Mouse (Mus musculus): Measurements from ENCODE around the gene Sema3b. TPM values are rescaled to one million over a fixed set of nuclear protein-coding genes. Genes with fewer than 3 reads are reported as not detected.
A peak's percentile ranks its signal among the peaks of the same experiment; 100 is the strongest.

Sema3b gene
- polyA plus RNA-seq, 1 experiment from 2014 or later: 22.5 TPM

GRCm38 (mm10) chr9:107607653-107608245 lies 1.3 kb downstream of the Sema3b start:
- Histone ChIP-seq H3K27me3 (no peaks in the 10 kb centered on the region), H3K36me3 (no peaks in the 10 kb centered on the region), H3K9ac (peak overlapping the region; percentile 26; the same call in 1 of the 2 replicates), H3K4me2 (peak overlapping the region; percentile 45; the same call in 1 of the 2 replicates), H3K4me1 (peaks cover 89% of the 10 kb centered on the region), H3K4me3 (replicated peaks) (peak overlapping the region; percentile 25; the same call in 1 of the 2 replicates), H3K27ac (peak overlapping the region; percentile 94), H3K9me3 (replicated peaks) (no peaks in the 10 kb centered on the region)
- ATAC-seq (replicated peaks; ENCODE audit: low FRiP score): no peak
- WGBS: 59% methylated on average over 9 of the region's 9 CpGs

GRCm38 (mm10) chr9:107607036-107607435 lies 2.0 kb downstream of the Sema3b start:
- 59% methylated on average over 2 of the region's 2 CpGs for WGBS
- H3K4me1 ChIP-seq: peaks cover 90% of the 10 kb centered on the region
- no peaks in the 10 kb centered on the region for H3K36me3 ChIP-seq
- H3K4me3 ChIP-seq (replicated peaks): peak overlapping the region; percentile 25
- no peaks in the 10 kb centered on the region for H3K9me3 ChIP-seq (replicated peaks)
- peak overlapping the region; percentile 45 for H3K4me2 ChIP-seq
- H3K9ac ChIP-seq: 0 out of 2 replicates have a peak overlapping the region, but pooled peaks have one; percentile 15
- no peaks in the 10 kb centered on the region for H3K27me3 ChIP-seq
- no peak for ATAC-seq (replicated peaks; ENCODE audit: low FRiP score)
- H3K27ac ChIP-seq: peak overlapping the region; percentile 94

GRCm38 (mm10) chr9:107606591-107606990 lies 2.4 kb downstream of the Sema3b start:
- 0 out of 2 replicates have a peak overlapping the region, but pooled peaks have one; percentile 15 for H3K9ac ChIP-seq
- no peaks in the 10 kb centered on the region for H3K27me3 ChIP-seq
- H3K4me2 ChIP-seq: peak overlapping the region; percentile 45
- H3K4me1 ChIP-seq: peaks cover 90% of the 10 kb centered on the region
- peak overlapping the region; percentile 25 for H3K4me3 ChIP-seq (replicated peaks)
- peak; percentile 47 for ATAC-seq (replicated peaks; ENCODE audit: low FRiP score)
- H3K9me3 ChIP-seq (replicated peaks): no peaks in the 10 kb centered on the region
- 8% methylated on average over 9 of the region's 9 CpGs for WGBS
- 0 out of 2 replicates have a peak, but pooled peaks cover under 1% of the 10 kb centered on the region for H3K36me3 ChIP-seq
- H3K27ac ChIP-seq: peak overlapping the region; percentile 94

- Histone ChIP-seq H3K27me3 (0 out of 2 replicates have a peak, but pooled peaks cover 3% of the 10 kb centered on the region), H3K4me1 (peaks cover 84% of the 10 kb centered on the region), H3K27ac (peak overlapping the region; percentile 94), H3K9ac (peak overlapping the region; percentile 51), H3K4me2 (peak overlapping the region; percentile 60), H3K9me3 (replicated peaks) (no peaks in the 10 kb centered on the region), H3K36me3 (peaks cover 11% of the 10 kb centered on the region), H3K4me3 (replicated peaks) (peak overlapping the region; percentile 41)
- 24% methylated on average over 23 of the region's 23 CpGs for WGBS
- ATAC-seq (replicated peaks; ENCODE audit: low FRiP score): peak; percentile 63
Measured at GRCm38 (mm10) chr9:107605041-107605661, 3.9 kb downstream of the Sema3b start.

- H3K9me3 ChIP-seq (replicated peaks): no peaks in the 10 kb centered on the region
- no peak for ATAC-seq (replicated peaks; ENCODE audit: low FRiP score)
- H3K4me3 ChIP-seq (replicated peaks): no peak overlapping the region
- no peak overlapping the region for H3K27ac ChIP-seq
- H3K9ac ChIP-seq: no peak overlapping the region
- H3K27me3 ChIP-seq: 0 out of 2 replicates have a peak, but pooled peaks cover 3% of the 10 kb centered on the region
- 66% methylated on average over 6 of the region's 6 CpGs for WGBS
- peaks cover 71% of the 10 kb centered on the region for H3K4me1 ChIP-seq
- H3K4me2 ChIP-seq: no peak overlapping the region
- peaks cover 21% of the 10 kb centered on the region for H3K36me3 ChIP-seq
Measured at GRCm38 (mm10) chr9:107603251-107603650, 5.8 kb downstream of the Sema3b start.

- peak; percentile 40 for ATAC-seq (replicated peaks; ENCODE audit: low FRiP score)
- H3K4me2 ChIP-seq: peak overlapping the region; percentile 20
- no peak overlapping the region for H3K9ac ChIP-seq
- peaks cover 23% of the 10 kb centered on the region for H3K36me3 ChIP-seq
- 0 out of 2 replicates have a peak, but pooled peaks cover 3% of the 10 kb centered on the region for H3K27me3 ChIP-seq
- 0 out of 2 replicates have a peak overlapping the region, but pooled peaks have one; percentile 61 for H3K27ac ChIP-seq
- H3K4me1 ChIP-seq: peaks cover 60% of the 10 kb centered on the region
- no peak overlapping the region for H3K4me3 ChIP-seq (replicated peaks)
- 11% methylated on average over 10 of the region's 10 CpGs for WGBS
- H3K9me3 ChIP-seq (replicated peaks): no peaks in the 10 kb centered on the region
Measured at GRCm38 (mm10) chr9:107602068-107602648, 6.9 kb downstream of the Sema3b start.

GRCm38 (mm10) chr9:107601275-107601674 lies 7.8 kb downstream of the Sema3b start:
- no peak overlapping the region for H3K4me2 ChIP-seq
- no peaks in the 10 kb centered on the region for H3K9me3 ChIP-seq (replicated peaks)
- 86% methylated on average over 11 of the region's 11 CpGs for WGBS
- peaks cover 23% of the 10 kb centered on the region for H3K36me3 ChIP-seq
- ATAC-seq (replicated peaks; ENCODE audit: low FRiP score): no peak
- 0 out of 2 replicates have a peak, but pooled peaks cover 3% of the 10 kb centered on the region for H3K27me3 ChIP-seq
- H3K27ac ChIP-seq: no peak overlapping the region
- no peak overlapping the region for H3K4me3 ChIP-seq (replicated peaks)
- peaks cover 51% of the 10 kb centered on the region for H3K4me1 ChIP-seq
- H3K9ac ChIP-seq: no peak overlapping the region

- Histone ChIP-seq H3K36me3 (peaks cover 26% of the 10 kb centered on the region), H3K9me3 (replicated peaks) (no peaks in the 10 kb centered on the region), H3K4me3 (replicated peaks) (no peak overlapping the region), H3K9ac (no peak overlapping the region), H3K27me3 (0 out of 2 replicates have a peak, but pooled peaks cover 3% of the 10 kb centered on the region), H3K27ac (no peak overlapping the region), H3K4me2 (no peak overlapping the region), H3K4me1 (peaks cover 46% of the 10 kb centered on the region)
- no peak for ATAC-seq (replicated peaks; ENCODE audit: low FRiP score)
- 82% methylated on average over 12 of the region's 12 CpGs for WGBS
Measured at GRCm38 (mm10) chr9:107600745-107601144, 8.3 kb downstream of the Sema3b start.

- Histone ChIP-seq H3K4me1 (peaks cover 37% of the 10 kb centered on the region), H3K27me3 (0 out of 2 replicates have a peak, but pooled peaks cover 3% of the 10 kb centered on the region), H3K27ac (no peak overlapping the region), H3K4me3 (replicated peaks) (no peak overlapping the region), H3K4me2 (no peak overlapping the region), H3K9me3 (replicated peaks) (no peaks in the 10 kb centered on the region), H3K9ac (no peak overlapping the region), H3K36me3 (peaks cover 31% of the 10 kb centered on the region)
- no peak for ATAC-seq (replicated peaks; ENCODE audit: low FRiP score)
- WGBS: 66% methylated on average over 14 of the region's 14 CpGs
Measured at GRCm38 (mm10) chr9:107599842-107600241, 9.2 kb downstream of the Sema3b start.

- Histone ChIP-seq H3K4me3 (replicated peaks) (no peak overlapping the region), H3K9ac (no peak overlapping the region), H3K4me1 (peaks cover 33% of the 10 kb centered on the region), H3K9me3 (replicated peaks) (no peaks in the 10 kb centered on the region), H3K27ac (no peak overlapping the region), H3K36me3 (peaks cover 35% of the 10 kb centered on the region), H3K4me2 (no peak overlapping the region), H3K27me3 (0 out of 2 replicates have a peak, but pooled peaks cover 3% of the 10 kb centered on the region)
- WGBS: 76% methylated on average over 9 of the region's 9 CpGs
- no peak for ATAC-seq (replicated peaks; ENCODE audit: low FRiP score)
Measured at GRCm38 (mm10) chr9:107599433-107599832, 9.6 kb downstream of the Sema3b start.

- no peaks in the 10 kb centered on the region for H3K9me3 ChIP-seq (replicated peaks)
- no peak for ATAC-seq (replicated peaks; ENCODE audit: low FRiP score)
- peaks cover 22% of the 10 kb centered on the region for H3K4me1 ChIP-seq
- 73% methylated on average over 5 of the region's 5 CpGs for whole genome bisulfite sequencing
- no peak overlapping the region for H3K27ac ChIP-seq
- no peak overlapping the region for H3K4me3 ChIP-seq (replicated peaks)
- no peak overlapping the region for H3K4me2 ChIP-seq
- peaks cover 46% of the 10 kb centered on the region for H3K36me3 ChIP-seq
- H3K9ac ChIP-seq: no peak overlapping the region
- 0 out of 2 replicates have a peak, but pooled peaks cover 3% of the 10 kb centered on the region for H3K27me3 ChIP-seq
Measured at GRCm38 (mm10) chr9:107598385-107598784, 10.6 kb downstream of the Sema3b start.
